Mouse (Mus musculus): Measurements from ENCODE around the gene Tmed9.
A peak's percentile ranks its signal among the peaks of the same experiment; 100 is the strongest.
"Not testable (repeated sequence)": the region's sequence is repeated elsewhere in the genome, so short reads cannot be mapped to it uniquely, and the experiment has no call there.

The Tmed9 gene

GRCm38 (mm10) chr13:55607624-55608006, 34.1 kb downstream of the Tmed9 start:
- no peak for DNase-seq (ENCODE audit: low spot score)

- DNase-seq (ENCODE audit: low spot score), result no peak
Observed at GRCm38 (mm10) chr13:55611996-55612395, 38.5 kb downstream of the Tmed9 start.

GRCm38 (mm10) chr13:55613471-55613870, 39.9 kb downstream of the Tmed9 start:
- DNase-seq (ENCODE audit: low spot score), result no peak

DNA sequence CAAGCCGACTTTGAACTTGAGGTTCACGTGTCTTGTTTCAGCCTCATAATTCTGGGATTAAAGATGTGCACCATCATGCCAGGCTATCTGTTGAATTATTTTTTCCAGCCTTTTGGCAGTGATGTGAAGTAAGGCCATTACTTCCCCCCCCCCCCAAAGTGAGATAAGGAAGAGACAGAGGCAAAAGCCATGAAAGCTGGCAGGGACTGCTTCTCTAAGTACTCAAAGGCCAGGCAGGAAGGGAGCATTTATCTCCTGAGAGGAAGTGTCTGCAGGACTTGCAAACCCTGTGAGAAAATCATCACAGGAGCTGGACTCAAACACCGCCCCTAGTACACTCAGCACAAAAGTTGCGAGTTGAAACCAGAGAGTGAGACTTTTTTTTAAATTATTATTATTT, 45.8 kb downstream of the Tmed9 start:
- DNase-seq (ENCODE audit: low spot score), result no peak

- no peak for DNase-seq (ENCODE audit: low spot score)
Observed at GRCm38 (mm10) chr13:55620275-55620674, 46.7 kb downstream of the Tmed9 start.

GRCm38 (mm10) chr13:55622156-55622648, 48.7 kb downstream of the Tmed9 start:
- not testable (repeated sequence) for DNase-seq (ENCODE audit: low spot score)

DNA sequence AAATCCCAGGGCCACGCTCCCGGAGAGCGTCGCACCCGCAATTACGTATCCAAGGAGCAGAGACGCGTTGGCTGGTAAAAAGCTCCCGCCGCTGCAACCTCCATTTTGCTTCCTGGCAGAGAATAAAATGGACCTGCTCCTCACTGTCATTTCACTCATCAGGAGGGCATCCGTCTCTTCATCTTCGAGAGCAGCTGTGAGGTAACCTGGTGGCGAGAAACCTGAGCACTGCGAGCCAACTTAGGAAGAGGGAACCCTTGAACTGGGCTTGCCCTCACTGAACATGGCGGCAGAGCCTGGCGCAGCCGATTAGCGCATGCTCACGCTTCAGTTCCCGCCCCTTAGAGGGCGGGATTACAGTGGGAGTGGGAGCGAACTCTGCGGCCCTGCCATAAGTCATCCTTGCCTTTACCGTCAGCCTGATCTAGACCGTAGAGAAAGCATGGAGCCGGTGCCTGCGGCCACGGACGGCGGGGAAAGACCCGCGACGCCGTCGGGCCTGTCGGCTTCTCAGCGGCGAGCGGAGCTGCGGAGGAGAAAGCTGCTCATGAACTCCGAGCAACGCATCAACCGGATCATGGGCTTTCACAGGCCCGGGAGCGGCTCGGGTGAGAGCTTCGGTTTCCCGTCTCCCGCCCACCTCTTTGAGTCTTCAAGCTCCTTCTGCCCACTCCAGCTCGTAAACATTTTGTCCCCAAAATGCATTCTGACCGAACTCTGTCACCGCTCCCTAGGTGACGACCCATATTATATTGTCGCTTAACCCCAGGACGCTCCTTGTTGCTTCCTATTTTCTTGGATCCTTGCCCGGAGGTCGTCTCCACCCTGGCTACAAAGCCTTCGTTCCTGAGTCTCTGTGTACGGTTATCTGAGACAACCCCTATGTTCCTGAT, 49.4 kb downstream of the Tmed9 start, which contains the start of gene Caml:
Caml (plus strand) TSS at position 357 of the 893 bp plus-strand sequence.
- DNase-seq (ENCODE audit: low spot score), result peak; percentile 90

DNA sequence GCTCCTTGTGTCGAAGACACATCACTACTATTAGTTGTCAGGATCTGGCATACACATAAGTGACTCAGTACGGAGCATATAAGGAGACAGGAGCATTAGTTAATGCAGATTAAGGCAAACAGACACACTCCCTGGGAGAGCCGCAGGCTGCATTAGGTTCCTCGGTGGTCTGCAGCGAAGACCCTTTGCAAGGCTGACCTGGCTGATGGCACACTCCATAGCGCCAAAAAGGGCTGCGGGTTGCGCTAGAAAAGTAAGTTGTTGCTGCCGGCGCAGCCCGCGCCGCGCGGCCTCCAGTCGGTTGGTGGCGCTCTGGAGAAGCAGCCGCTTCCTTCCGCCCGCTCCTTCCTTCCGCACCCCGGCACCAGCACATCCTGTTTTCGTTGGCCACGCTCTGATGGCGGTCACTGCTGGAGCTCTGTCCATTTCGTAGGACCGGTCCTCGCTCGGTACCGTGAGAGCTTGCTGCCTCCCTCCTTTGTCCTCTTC, 61.2 kb downstream of the Tmed9 start, which contains the start of gene Ddx46:
Ddx46 (plus strand) TSS at position 389 of the 489 bp plus-strand sequence.
- DNase-seq (ENCODE audit: low spot score), result peak; percentile 88

DNA sequence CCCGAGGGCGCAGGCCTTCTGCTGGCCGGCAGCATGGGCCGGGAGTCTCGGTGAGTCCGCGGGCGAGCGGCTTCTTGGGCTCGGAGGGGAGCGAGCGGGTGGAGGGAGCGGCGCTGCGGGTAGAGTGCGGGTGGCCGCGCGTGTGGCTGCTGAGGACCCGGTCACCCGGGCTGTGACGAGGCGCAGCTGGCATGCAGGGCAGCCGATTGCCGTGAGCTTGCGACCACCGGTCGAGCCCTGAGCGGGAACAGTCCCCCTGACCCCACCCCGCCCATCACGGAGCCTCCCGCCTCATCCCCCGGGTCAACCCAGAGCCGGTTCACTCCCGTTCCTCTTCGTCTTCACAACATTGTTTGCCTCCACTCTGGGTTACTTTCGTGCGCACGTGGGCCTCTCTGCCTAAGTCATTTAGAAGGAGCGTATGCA, 61.6 kb downstream of the Tmed9 start:
- peak; percentile 74 for DNase-seq (ENCODE audit: low spot score)

DNA sequence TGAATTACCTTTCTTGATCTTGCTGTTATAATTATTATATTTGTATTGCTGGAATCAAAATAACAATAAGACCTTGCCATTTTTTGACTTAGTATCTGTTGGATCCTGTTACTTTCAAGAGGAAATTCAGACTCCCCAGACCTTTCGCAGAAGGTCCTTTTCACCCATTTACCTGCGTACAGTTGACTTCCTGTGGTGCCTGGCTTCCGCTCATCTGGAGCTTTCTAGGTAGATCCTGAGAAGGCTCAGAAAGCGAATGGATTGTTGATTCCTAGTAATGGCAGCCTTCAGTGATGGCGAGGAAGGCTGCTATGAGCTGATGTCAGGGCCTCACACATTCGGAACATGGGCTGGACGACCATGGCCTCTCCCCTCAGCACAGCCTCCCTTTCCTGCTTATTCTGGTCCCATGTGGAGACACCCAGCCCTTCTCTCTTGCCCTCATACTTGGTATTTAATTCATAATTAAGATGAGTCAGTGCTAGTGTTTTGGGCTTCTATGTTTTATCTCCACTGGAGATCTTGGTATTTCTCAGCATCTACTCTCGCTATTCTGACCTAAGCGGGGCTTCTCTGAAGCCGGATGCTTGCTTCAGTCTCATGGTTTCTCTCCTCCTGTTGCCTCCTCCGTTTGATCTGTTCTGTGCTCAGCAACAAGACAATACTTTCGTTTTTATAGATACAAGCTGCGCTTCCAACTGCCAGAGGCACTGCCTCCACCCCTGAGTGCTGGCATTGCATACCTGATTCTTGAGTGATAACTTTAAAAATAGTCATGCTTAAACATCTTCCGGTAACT, 62.9 kb downstream of the Tmed9 start:
- no peak for DNase-seq (ENCODE audit: low spot score)

DNA sequence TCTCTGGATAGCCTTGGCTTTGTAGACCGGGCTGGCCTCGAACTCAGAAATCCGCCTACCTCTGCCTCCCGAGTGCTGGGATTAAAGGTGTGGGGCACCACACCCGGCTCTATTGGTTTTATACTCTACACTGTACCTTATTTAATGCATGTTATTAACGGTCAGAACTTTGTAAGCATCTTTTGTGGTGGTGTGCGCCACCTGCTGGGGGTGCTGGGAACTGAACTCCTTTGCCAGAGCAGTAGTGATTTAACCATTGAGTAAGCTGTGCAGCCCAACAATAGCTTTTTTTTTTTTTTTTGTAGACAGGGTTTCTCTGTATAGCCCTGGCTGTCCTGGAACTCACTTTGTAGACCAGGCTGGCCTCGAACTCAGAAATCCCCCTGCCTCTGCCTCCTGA, 66.9 kb downstream of the Tmed9 start:
- not testable (repeated sequence) for DNase-seq (ENCODE audit: low spot score)

DNA sequence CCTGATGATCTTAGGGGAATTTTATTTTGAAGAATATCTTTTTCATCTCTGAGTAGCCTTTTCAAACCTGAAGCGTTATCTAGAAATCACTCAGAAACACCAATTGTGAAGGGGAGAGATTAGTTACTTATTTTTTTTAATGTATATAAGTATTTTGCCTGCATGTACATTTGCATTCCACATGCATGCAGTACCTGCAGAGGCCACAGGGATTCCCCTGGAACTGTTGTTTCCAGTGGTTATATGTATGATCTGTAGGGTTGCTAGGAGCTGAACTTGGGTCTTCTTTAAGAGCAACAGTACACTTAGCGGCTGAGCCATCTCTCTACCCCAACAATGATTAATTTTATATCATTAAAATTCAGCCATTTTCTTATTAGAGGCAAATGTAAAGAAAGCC, 71.0 kb downstream of the Tmed9 start:
- DNase-seq (ENCODE audit: low spot score), result no peak

All from testis, postnatal 14 days (tissue).